Mouse (Mus musculus) right cerebral cortex, adult 2 months (tissue): ENCODE measurements around the gene Olfr1016.

Experiments used
- DNase-seq, 2 experiments: peaks; one replicate each; pipeline ENCODE4 v3.0.0; 2021 to 2022; ENCODE audit warnings: low spot score in 2 of 2

The Olfr1016 gene

GRCm38 (mm10) chr2:85802444-85802843, at the start of gene Olfr1016:
Olfr1016 (minus strand) TSS chr2:85802544.
- no peak for DNase-seq

- no peak for DNase-seq
These were observed 44.4 kb upstream of the Olfr1016 start, which contains the start of gene Olfr1020 for GRCm38 (mm10) chr2:85846730-85847129. Olfr1020 (plus strand) TSS chr2:85847030.

DNA sequence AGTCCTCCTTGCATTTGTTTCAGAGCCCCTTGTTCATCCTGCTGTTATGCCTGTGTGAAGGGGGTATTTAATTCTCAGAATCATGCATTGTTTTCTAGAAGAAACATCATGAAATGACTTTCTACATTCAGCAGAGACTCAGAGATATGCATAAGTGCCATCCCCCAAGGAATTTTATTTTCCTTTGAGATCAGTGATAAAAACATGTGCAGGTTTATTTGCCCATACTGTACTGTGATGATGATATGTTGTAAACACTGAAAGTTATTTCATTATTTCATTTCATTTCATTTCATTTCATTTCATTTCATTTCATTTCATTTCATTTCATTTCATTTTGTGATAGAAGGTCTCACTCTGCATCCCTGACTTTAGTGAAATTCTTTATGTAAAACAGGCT, 43.0 kb upstream of the Olfr1016 start, which contains the start of gene Olfr1019:
Gene Olfr1019, minus strand, starts transcription at position 101 of the 400 bp plus-strand sequence.
- no peak for DNase-seq

GRCm38 (mm10) chr2:85818179-85818578, 15.8 kb upstream of the Olfr1016 start, which contains the start of gene Olfr1018:
Olfr1018 (plus strand) TSS chr2:85818479.
- no peak for DNase-seq

DNA sequence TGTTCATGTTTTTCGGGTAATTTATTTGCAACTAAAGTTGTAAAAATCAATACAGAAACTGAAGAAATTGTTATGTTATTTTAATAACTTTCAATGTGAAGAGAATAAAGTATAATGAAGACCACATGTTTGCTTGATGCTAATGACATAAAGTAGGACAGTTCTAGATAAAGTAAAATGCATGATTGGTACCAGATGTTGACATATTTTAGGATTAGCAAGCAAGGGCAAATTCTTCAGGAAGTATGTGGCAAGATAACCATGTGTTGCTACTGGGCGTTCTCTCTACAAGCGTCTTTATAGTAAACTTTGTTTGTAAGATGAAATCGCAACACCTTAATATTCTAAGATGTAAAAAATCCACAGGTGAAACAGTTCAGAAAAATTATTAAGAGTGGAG, 2.2 kb upstream of the Olfr1016 start:
- DNase-seq = no peak

DNA sequence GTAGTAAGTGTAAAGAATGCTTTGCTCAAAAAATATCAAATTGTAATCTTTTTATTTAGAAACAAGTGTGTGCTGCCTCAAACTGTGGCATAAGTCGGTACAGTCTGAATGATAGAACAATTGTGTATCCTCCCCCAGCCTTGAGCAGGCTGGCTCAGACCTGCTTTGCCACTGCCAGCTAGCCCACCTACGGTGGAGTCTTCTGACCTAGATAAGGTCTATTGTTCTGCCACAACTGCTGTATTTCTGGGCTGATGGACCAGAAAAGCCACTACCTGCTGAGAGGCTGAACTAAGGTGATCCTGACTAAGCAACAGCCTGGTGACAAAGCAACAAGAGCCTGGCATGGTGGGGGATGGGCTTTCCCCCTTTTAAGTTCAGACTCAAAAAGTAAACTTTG, 10.0 kb downstream of the Olfr1016 start:
- DNase-seq = no peak

- no peak for DNase-seq
These were observed 20.6 kb downstream of the Olfr1016 start, which contains the start of gene Olfr1015 for GRCm38 (mm10) chr2:85781717-85782116. Olfr1015 (plus strand) TSS chr2:85782017.

GRCm38 (mm10) chr2:85772413-85772812, 29.9 kb downstream of the Olfr1016 start, which contains the start of gene Olfr1014:
Olfr1014 (plus strand) TSS chr2:85772713.
- no peak for DNase-seq

GRCm38 (mm10) chr2:85766798-85767197, 35.5 kb downstream of the Olfr1016 start, which contains the start of gene Olfr1013:
Olfr1013 (plus strand) TSS chr2:85767098.
- DNase-seq = no peak

DNA sequence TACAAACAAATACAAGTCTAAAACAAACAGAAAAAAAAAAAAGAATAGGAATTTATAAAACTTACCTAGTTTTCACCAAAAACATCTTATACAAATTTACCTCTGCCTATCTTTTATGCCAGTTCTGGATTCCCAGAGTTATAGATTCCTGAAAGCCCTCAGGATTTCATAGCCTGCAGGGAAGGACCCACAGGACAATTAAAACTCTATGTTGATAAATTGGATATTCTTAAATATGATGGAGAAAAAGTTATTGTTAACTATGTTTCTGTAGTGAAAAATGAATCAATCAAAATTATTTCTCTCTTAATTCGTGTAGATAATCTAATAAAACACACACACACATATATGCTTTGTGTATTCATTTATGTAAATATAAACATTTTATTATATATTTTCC, 39.7 kb downstream of the Olfr1016 start, which contains the start of gene Olfr1012:
Gene Olfr1012, minus strand, starts transcription at position 101 of the 400 bp plus-strand sequence.
- no peak for DNase-seq

GRCm38 (mm10) chr2:85753822-85754221, 48.5 kb downstream of the Olfr1016 start:
- DNase-seq = no peak
